Mouse (Mus musculus) liver, embryonic 11.5 days (tissue): ENCODE measurements around the gene Pinlyp. TPM values are rescaled to one million over a fixed set of nuclear protein-coding genes. Genes with fewer than 3 reads are reported as not detected.

Experiments used
- ATAC-seq: fragments of 200-750 bp; cut with Nextera tagmentation; replicated peaks from 2 replicates; pipeline ENCODE4 v1.8.0; 2017; ENCODE audit warnings: moderate number of reproducible peaks, mild to moderate bottlenecking, moderate TSS enrichment, moderate library complexity; ENCODE audit not compliant: low FRiP score
- DNase-seq: peaks from one replicate; pipeline ENCODE4 v3.0.0-alpha.2; 2017; ENCODE audit warnings: low spot score
- H3K27ac ChIP-seq: fragments of 300-500 bp; sonication (generic); 2 replicates; pipeline ENCODE4 v1.5.1; 2014; ENCODE audit warnings: mild to moderate bottlenecking, low read depth, low read length, control low read depth
- H3K27me3 ChIP-seq: fragments of 300-500 bp; sonication (generic); replicated peaks from 2 replicates; pipeline ENCODE4 v1.6.1; 2014; ENCODE audit warnings: low read length, mixed read lengths; ENCODE audit not compliant: control insufficient read depth, insufficient read depth
- H3K36me3 ChIP-seq: fragments of 300-500 bp; sonication (generic); 2 replicates; pipeline ENCODE4 v1.6.1; 2014; ENCODE audit warnings: mild to moderate bottlenecking, low read length, moderate library complexity, mixed read lengths; ENCODE audit not compliant: control insufficient read depth, insufficient read depth
- H3K4me1 ChIP-seq: fragments of 300-500 bp; sonication (generic); replicated peaks from 2 replicates; pipeline ENCODE4 v1.6.1; 2014; ENCODE audit warnings: low read length, mixed read lengths; ENCODE audit not compliant: control insufficient read depth, insufficient read depth
- H3K4me2 ChIP-seq: fragments of 300-500 bp; sonication (generic); 2 replicates; pipeline ENCODE4 v1.6.1; 2014; ENCODE audit warnings: mild to moderate bottlenecking, control low read depth, moderate library complexity
- H3K4me3 ChIP-seq: fragments of 300-500 bp; sonication (generic); 2 replicates; pipeline ENCODE4 v1.5.1; 2014; ENCODE audit warnings: low read depth, low read length, control low read depth
- H3K9ac ChIP-seq: fragments of 300-500 bp; sonication (generic); 2 replicates; pipeline ENCODE4 v1.6.1; 2014; ENCODE audit warnings: low read depth, low read length, control low read depth
- H3K9me3 ChIP-seq: fragments of 300-500 bp; sonication (generic); 2 replicates; pipeline ENCODE4 v1.6.1; 2016; ENCODE audit warnings: low read length, inconsistent platforms, mixed read lengths; ENCODE audit not compliant: control insufficient read depth
- WGBS: fragments of 180-500 bp; shearing (Covaris S2); extraction: QIAGEN DNeasy Blood & Tissue Kit; methylation state at CpG from one replicate; pipeline ENCODE4 v1.1.7; 2014; 5-methylcytosine and 5-hydroxymethylcytosine counted together
- polyA plus RNA-seq: library from polyadenylated mRNA; unstranded; fragments of >200 nt; fragmentation: Nextera tagmentation; extraction: Ambion mirVana; gene quantifications from 2 replicates; pipeline ENCODE4 v1.2.1, GENCODE M21; 2014

Pinlyp gene
- polyA plus RNA-seq, 1 experiment from 2014 or later = not detected

DNA sequence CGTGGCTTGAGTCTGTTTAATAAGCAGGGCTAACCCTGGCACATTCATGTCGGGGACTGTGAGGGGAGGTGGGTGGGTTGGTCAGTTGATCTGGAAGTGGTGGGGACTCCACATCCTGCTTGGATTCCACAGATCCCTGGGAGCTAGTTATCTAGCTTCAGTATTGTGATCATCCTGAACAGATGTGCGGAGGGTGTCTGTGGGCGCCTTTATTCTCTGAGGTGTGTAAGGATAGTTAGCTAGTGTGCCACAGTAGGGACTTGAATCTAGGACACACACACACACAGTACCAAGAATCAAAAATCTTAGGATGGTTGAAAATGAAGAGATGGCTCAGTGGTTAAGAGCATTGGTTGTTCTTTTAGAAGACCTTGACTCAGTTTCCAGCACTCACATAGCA, 22.6 kb upstream of the Pinlyp start:
- no peaks in the 10 kb centered on the region for H3K27me3 ChIP-seq
- H3K9me3 ChIP-seq = no peaks in the 10 kb centered on the region
- H3K4me3 ChIP-seq = no peak overlapping the region
- ATAC-seq (no peak), DNase-seq (no peak)
- H3K4me2 ChIP-seq = no peak overlapping the region
- H3K4me1 ChIP-seq = no peaks in the 10 kb centered on the region
- WGBS = 83% methylated on average over 4 of the region's 4 CpGs
- no peak overlapping the region for H3K9ac ChIP-seq
- H3K36me3 ChIP-seq = peaks cover 18% of the 10 kb centered on the region; the same call in 1 of the 2 replicates
- no peak overlapping the region for H3K27ac ChIP-seq

DNA sequence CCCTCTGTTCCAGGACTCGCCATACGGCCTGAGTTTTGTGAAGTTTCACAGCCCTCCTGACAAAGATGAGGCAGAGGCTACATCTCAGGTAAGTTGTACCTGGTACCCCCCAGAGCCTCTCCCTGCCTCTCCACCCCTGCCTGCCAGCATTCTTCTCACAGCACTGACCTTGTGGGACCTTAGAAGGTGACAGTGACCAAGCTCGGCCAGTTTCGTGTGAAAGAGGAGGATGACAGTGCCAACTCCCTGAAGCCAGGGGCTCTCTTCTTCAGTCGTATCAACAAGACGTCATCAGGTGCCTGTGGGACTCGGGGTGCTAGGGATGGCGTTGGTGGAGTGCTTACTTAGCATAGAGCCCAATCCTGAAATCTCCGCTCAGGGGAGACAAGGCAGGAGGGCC, 20.3 kb upstream of the Pinlyp start:
- WGBS = 88% methylated on average over 9 of the region's 9 CpGs

DNA sequence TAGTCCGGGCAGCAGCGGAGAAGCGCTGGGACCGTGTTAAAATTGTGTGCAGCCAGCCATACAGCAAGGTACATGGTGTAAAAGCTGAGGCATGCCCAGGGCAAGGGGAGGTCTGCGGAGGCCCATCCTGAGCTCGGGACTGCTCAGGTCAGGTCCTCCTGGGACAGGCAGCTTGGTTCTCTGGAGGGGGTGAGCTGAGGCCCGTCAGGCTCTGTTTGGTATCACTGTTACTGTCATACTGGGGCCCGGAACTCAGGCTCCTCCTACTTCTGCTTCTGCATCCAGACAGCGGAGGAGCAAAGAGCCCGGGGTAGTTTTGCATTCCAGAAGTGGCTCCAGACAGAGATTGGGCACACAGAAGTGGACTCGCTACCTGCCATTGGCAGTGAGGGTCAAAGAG, 19.7 kb upstream of the Pinlyp start:
- no peak overlapping the region for H3K9ac ChIP-seq
- H3K27me3 ChIP-seq = no peaks in the 10 kb centered on the region
- no peak overlapping the region for H3K4me3 ChIP-seq
- DNase-seq = no peak
- H3K27ac ChIP-seq = no peak overlapping the region
- H3K4me1 ChIP-seq = no peaks in the 10 kb centered on the region
- H3K9me3 ChIP-seq = no peaks in the 10 kb centered on the region
- ATAC-seq = no peak
- no peak overlapping the region for H3K4me2 ChIP-seq
- 91% methylated on average over 11 of the region's 11 CpGs for WGBS
- H3K36me3 ChIP-seq = peaks cover 17% of the 10 kb centered on the region; the same call in 1 of the 2 replicates

More for the DNA sequence above, 20.3 kb upstream of the Pinlyp start:
- Histone ChIP-seq H3K9me3 (no peaks in the 10 kb centered on the region), H3K4me2 (no peak overlapping the region), H3K4me3 (no peak overlapping the region), H3K36me3 (peaks cover 18% of the 10 kb centered on the region; the same call in 1 of the 2 replicates), H3K27ac (no peak overlapping the region), H3K4me1 (no peaks in the 10 kb centered on the region), H3K27me3 (no peaks in the 10 kb centered on the region), H3K9ac (no peak overlapping the region)
- ATAC-seq = no peak
- no peak for DNase-seq

GRCm38 (mm10) chr7:24564607-24565265, 18.8 kb upstream of the Pinlyp start:
- H3K4me1 ChIP-seq = no peaks in the 10 kb centered on the region
- H3K4me2 ChIP-seq = no peak overlapping the region
- H3K9ac ChIP-seq = no peak overlapping the region
- no peak overlapping the region for H3K4me3 ChIP-seq
- H3K27me3 ChIP-seq = no peaks in the 10 kb centered on the region
- no peak overlapping the region for H3K27ac ChIP-seq
- peaks cover 21% of the 10 kb centered on the region; the same call in 1 of the 2 replicates for H3K36me3 ChIP-seq
- DNase-seq = peak; percentile 63
- ATAC-seq = peak; percentile 71
- WGBS = 61% methylated on average over 6 of the region's 6 CpGs
- H3K9me3 ChIP-seq = no peaks in the 10 kb centered on the region

DNA sequence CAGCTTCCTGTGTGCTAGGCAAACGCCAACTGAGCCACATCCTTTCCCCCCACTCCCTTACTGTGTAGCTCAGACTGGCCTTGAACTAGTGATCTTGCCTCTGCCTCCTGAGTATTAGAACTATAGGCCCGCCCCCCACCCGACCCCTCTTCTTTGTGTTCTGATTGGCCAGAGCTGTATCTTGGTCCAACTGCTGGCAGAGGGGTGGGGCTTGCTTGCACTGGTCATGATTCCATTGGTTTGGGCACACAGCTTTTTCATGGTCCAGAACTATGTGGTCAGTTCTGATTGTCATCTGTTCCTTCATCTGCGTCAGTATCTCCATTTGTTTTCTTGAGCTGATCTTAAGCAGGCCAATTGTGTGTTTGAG, 17.9 kb upstream of the Pinlyp start:
- DNase-seq = no peak
- peak; percentile 44; the same call in 1 of the 2 replicates for ATAC-seq
- H3K36me3 ChIP-seq = peaks cover 23% of the 10 kb centered on the region; the same call in 1 of the 2 replicates
- H3K4me3 ChIP-seq = no peak overlapping the region
- no peaks in the 10 kb centered on the region for H3K9me3 ChIP-seq
- H3K9ac ChIP-seq = no peak overlapping the region
- H3K27ac ChIP-seq = no peak overlapping the region
- no peaks in the 10 kb centered on the region for H3K4me1 ChIP-seq
- no peaks in the 10 kb centered on the region for H3K27me3 ChIP-seq
- no peak overlapping the region for H3K4me2 ChIP-seq
- WGBS = 81% methylated on average over 4 of the region's 4 CpGs

- Histone ChIP-seq H3K4me2 (no peak overlapping the region), H3K9ac (no peak overlapping the region), H3K4me1 (no peaks in the 10 kb centered on the region), H3K9me3 (no peaks in the 10 kb centered on the region), H3K27ac (no peak overlapping the region), H3K36me3 (peaks cover 23% of the 10 kb centered on the region; the same call in 1 of the 2 replicates), H3K4me3 (no peak overlapping the region), H3K27me3 (no peaks in the 10 kb centered on the region)
- ATAC-seq = no peak
- DNase-seq = no peak
- WGBS = 86% methylated on average over 8 of the region's 8 CpGs
Measured at GRCm38 (mm10) chr7:24563191-24563836, 17.4 kb upstream of the Pinlyp start.

DNA sequence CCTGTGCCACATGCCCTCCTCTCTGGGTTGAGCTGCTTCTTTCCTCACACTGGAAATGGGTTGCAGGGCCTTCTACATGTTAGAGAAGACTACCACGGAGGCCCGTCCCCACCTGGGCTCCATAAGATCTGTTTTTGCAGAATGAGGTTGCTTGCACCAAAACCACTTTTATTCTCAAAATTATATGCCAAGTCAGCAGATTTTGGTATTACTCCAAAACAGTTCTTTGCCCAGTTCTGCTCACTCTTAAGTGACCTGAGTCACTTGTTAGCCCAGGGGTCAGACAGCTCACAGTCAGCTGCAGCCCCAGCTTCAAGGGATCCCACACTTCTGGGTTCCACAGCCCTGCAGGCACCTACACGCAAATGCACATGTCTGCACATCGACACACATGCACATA, 15.5 kb upstream of the Pinlyp start:
- ATAC-seq = no peak
- no peak overlapping the region for H3K9ac ChIP-seq
- DNase-seq = no peak
- no peaks in the 10 kb centered on the region for H3K27me3 ChIP-seq
- H3K36me3 ChIP-seq = peaks cover 14% of the 10 kb centered on the region; the same call in 1 of the 2 replicates
- no peaks in the 10 kb centered on the region for H3K4me1 ChIP-seq
- WGBS = 90% methylated on average over 4 of the region's 4 CpGs
- no peaks in the 10 kb centered on the region for H3K9me3 ChIP-seq
- no peak overlapping the region for H3K4me2 ChIP-seq
- H3K27ac ChIP-seq = no peak overlapping the region
- no peak overlapping the region for H3K4me3 ChIP-seq

DNA sequence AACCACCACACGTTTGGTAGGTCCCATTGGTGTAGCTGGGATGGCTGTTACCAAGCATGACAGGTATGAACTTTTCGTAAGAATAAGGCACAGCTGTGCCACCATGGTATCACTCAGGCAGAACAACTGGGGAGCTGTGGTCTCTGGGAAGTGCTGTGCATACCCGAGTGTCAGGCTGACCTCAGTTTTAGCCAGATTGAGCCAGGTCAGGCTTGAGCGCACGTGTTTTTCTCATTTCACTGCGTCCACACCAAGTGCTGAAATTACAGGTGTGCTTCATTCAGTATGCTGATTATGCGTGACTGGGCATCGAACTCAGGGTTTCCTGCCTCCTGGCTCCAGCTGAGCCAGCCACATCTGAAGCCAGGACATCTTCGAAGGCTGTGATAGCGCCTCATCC, 9.9 kb upstream of the Pinlyp start:
- peaks cover 17% of the 10 kb centered on the region; the same call in 1 of the 2 replicates for H3K36me3 ChIP-seq
- H3K4me3 ChIP-seq = no peak overlapping the region
- H3K4me2 ChIP-seq = no peak overlapping the region
- H3K27ac ChIP-seq = no peak overlapping the region
- ATAC-seq = no peak
- DNase-seq = no peak
- no peaks in the 10 kb centered on the region for H3K9me3 ChIP-seq
- H3K9ac ChIP-seq = no peak overlapping the region
- H3K4me1 ChIP-seq = no peaks in the 10 kb centered on the region
- H3K27me3 ChIP-seq = no peaks in the 10 kb centered on the region
- 91% methylated on average over 10 of the region's 10 CpGs for WGBS
